In genomic region chr17:46932961-46933360, GRCm38 (mm10) we compare ENCODE assay signal across 16 mouse cellular contexts. TPM values are rescaled to one million over a fixed set of nuclear protein-coding genes. Genes with fewer than 3 reads are reported as not detected.
DNase-seq lines count a peak whose midpoint lies in the region; ATAC-seq lines count a peak whose summit lies in the region.
"Had no signal": no experiment of that assay in that cellular context is flagged by ENCODE, and none has a peak within 500 bp of the region (broad histone marks: within the 10 kb centered on the region; RNA-seq: fewer than 3 reads in every experiment).

No protein-coding gene starts in this region.

- H3K4me2 ChIP-seq in kidney, embryonic 14.5 days (replicated peaks; ENCODE audit: low read depth, low read length), result no peak overlapping the region
- H3K4me2 ChIP-seq: hindbrain, embryonic 12.5 days; limb, embryonic 13.5 days; stomach, embryonic 15.5 days had no signal

- WGBS in kidney, embryonic 14.5 days, result 97% methylated on average over 5 of the region's 5 CpGs

- H3K4me3 ChIP-seq in kidney, embryonic 14.5 days (ENCODE audit: low read length), result no peak overlapping the region
- H3K4me3 ChIP-seq: hindbrain, embryonic 12.5 days; limb, embryonic 13.5 days; stomach, embryonic 15.5 days had no signal

- no peak for ATAC-seq in kidney, embryonic 14.5 days (ENCODE audit: low FRiP score, low TSS enrichment)

- no peaks in the 10 kb centered on the region for H3K9me3 ChIP-seq in kidney, embryonic 14.5 days (ENCODE audit: control insufficient read depth, low read length)
- H3K9me3 ChIP-seq: hindbrain, embryonic 12.5 days; limb, embryonic 13.5 days; stomach, embryonic 15.5 days had no signal

- no peaks in the 10 kb centered on the region for H3K27me3 ChIP-seq in kidney, embryonic 14.5 days (ENCODE audit: control insufficient read depth, insufficient read depth, low read length)
- H3K27me3 ChIP-seq: hindbrain, embryonic 12.5 days; limb, embryonic 13.5 days; stomach, embryonic 15.5 days had no signal

- H3K9ac ChIP-seq in kidney, embryonic 14.5 days (ENCODE audit: low read depth, low read length), result no peak overlapping the region
- H3K9ac ChIP-seq: hindbrain, embryonic 12.5 days; limb, embryonic 13.5 days; liver, postnatal 0 days; stomach, embryonic 15.5 days had no signal

- H3K4me1 ChIP-seq in kidney, embryonic 14.5 days (ENCODE audit: control insufficient read depth, insufficient read depth, low read length), result no peaks in the 10 kb centered on the region
- H3K4me1 ChIP-seq: hindbrain, embryonic 12.5 days; limb, embryonic 13.5 days; stomach, embryonic 15.5 days had no signal

- peak; percentile 46 to 52 for DNase-seq in frontal cortex, postnatal 36 days (ENCODE audit: low spot score in 2 of 2)
- DNase-seq in frontal cortex, postnatal 14 days (ENCODE audit: low spot score in 2 of 2), result no peak
- peak; percentile 95 for DNase-seq in 3T3-L1 (ENCODE audit: low read depth, low spot score)
- DNase-seq in adrenal gland, postnatal 10 days, result peak; percentile 27
- DNase-seq in left cerebral cortex, adult 9 months (ENCODE audit: low spot score in 2 of 2), result peak; percentile 27 to 40
- no peak for DNase-seq in thymus, postnatal 10 days (ENCODE audit: low spot score in 2 of 2)
- no peak for DNase-seq in spleen, adult 18-20 months
- DNase-seq: gastrocnemius, postnatal 25 days had no signal

- peaks cover 93% of the 10 kb centered on the region for H3K36me3 ChIP-seq in kidney, embryonic 14.5 days (ENCODE audit: control insufficient read depth, insufficient read depth, low read length)

- H3K27ac ChIP-seq in kidney, embryonic 14.5 days (ENCODE audit: low read depth, low read length), result no peak overlapping the region
- H3K27ac ChIP-seq: hindbrain, embryonic 12.5 days; limb, embryonic 13.5 days; stomach, embryonic 15.5 days had no signal

RNA-seq across cellular contexts. Expression of gene Prph2, which starts 22.7 kb away (rescaled TPM):
- total RNA-seq in adrenal gland, postnatal 10 days (2021), result not detected
- 0.18 and 0.26 TPM in 2 replicates for polyA plus RNA-seq in kidney, embryonic 14.5 days (2014; fragmentation: Nextera tagmentation; extraction: Ambion mirVana)
- total RNA-seq: gastrocnemius, postnatal 25 days; megakaryocyte progenitor cell, adult 5-6 weeks had no signal
- polyA plus RNA-seq: forebrain, embryonic 11.5 days; heart, embryonic 14.5 days; hindbrain, embryonic 12.5 days; limb, embryonic 13.5 days; liver, postnatal 0 days; stomach, embryonic 15.5 days had no signal

RNA-seq across cellular contexts. Expression of gene Tbcc, which starts 42.5 kb away (rescaled TPM):
- total RNA-seq in adrenal gland, postnatal 10 days (2021), result 10 to 100 TPM; 21.6 to 23.3 TPM
- polyA plus RNA-seq in kidney, embryonic 14.5 days (2014; fragmentation: Nextera tagmentation; extraction: Ambion mirVana), result 71.0 and 82.1 TPM in 2 replicates

Comparison
In these comparisons a context has a peak if more than half of its experiments do, and no peak if none do; other contexts are left out.
1. DNase-seq: peak in frontal cortex, postnatal 36 days (2 of 2), 3T3-L1 (single experiment), adrenal gland, postnatal 10 days (single experiment) and left cerebral cortex, adult 9 months (2 of 2); none in frontal cortex, postnatal 14 days (0 of 2), thymus, postnatal 10 days (0 of 2) and spleen, adult 18-20 months (0 of 2).